Mouse (Mus musculus) forebrain, embryonic 10.5 days (tissue): Measurements from ENCODE around the gene Fam20c. TPM values are rescaled to one million over a fixed set of nuclear protein-coding genes. Genes with fewer than 3 reads are reported as not detected.

Experiments used
- DNase-seq: peaks from one replicate; pipeline ENCODE4 v3.0.0-alpha.2; 2017; ENCODE audit warnings: low spot score; ENCODE audit errors: extremely low spot score
- H3K27ac ChIP-seq: fragments of 300-500 bp; sonication (generic); 2 replicates; pipeline ENCODE4 v1.5.1; 2016; ENCODE audit warnings: mild to moderate bottlenecking
- H3K27me3 ChIP-seq: fragments of 300-500 bp; sonication (generic); 2 replicates; pipeline ENCODE4 v1.6.1; 2016; ENCODE audit warnings: mild to moderate bottlenecking; ENCODE audit not compliant: poor library complexity, severe bottlenecking
- H3K36me3 ChIP-seq: fragments of 300-500 bp; sonication (generic); replicated peaks from 2 replicates; pipeline ENCODE4 v1.6.1; 2016; ENCODE audit warnings: mild to moderate bottlenecking, moderate library complexity
- H3K4me1 ChIP-seq: fragments of 300-500 bp; sonication (generic); 2 replicates; pipeline ENCODE4 v1.6.1; 2016
- H3K4me3 ChIP-seq: fragments of 300-500 bp; sonication (generic); 2 replicates; pipeline ENCODE4 v1.5.1; 2016; ENCODE audit warnings: mild to moderate bottlenecking, moderate library complexity
- H3K9me3 ChIP-seq: fragments of 300-500 bp; sonication (generic); 2 replicates; pipeline ENCODE4 v1.6.1; 2016; ENCODE audit warnings: mild to moderate bottlenecking, moderate library complexity
- WGBS: fragments of 180-500 bp; shearing (Covaris S2); methylation state at CpG from one replicate; pipeline ENCODE4 v1.1.7; 2016; 5-methylcytosine and 5-hydroxymethylcytosine counted together
- polyA plus RNA-seq: library from polyadenylated mRNA; unstranded; fragments of >200 nt; fragmentation: Nextera tagmentation; extraction: Ambion mirVana; gene quantifications from 2 replicates; pipeline ENCODE4 v1.2.1, GENCODE M21; 2016

Gene Fam20c
- polyA plus RNA-seq, 1 experiment from 2014 or later: 4.5 TPM

DNA sequence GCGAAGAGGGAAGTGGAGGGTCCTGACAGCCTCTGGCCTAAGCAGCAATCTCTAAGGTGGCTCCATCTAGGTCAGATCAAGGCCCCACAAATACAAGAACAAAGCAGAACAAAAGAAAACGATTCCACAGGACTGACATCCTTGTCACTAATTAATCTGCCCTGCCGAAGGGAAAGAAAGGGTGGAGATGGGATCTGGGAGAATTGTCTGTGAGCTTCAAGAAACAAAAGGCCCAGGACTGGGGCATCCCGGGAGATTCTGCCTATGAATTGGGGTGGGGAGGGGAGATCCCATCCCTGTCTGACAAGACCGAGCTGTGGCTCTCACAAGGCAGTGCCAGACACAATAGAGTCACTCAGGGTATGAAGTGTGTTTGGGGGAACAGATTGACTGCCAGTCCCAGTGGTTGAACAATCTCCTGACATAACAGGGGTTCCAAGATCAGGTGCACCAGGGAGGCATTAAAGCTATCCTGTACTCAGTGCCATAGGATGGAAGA lies 7.6 kb downstream of the Fam20c start:
- no peak for DNase-seq
- Histone ChIP-seq H3K9me3 (no peaks in the 10 kb centered on the region), H3K4me3 (no peak overlapping the region), H3K27me3 (peaks cover 17% of the 10 kb centered on the region), H3K27ac (peak overlapping the region; percentile 48; the same call in 1 of the 2 replicates), H3K36me3 (peaks cover 4% of the 10 kb centered on the region; the same call in 1 of the 2 replicates), H3K4me1 (peaks cover 26% of the 10 kb centered on the region)
- 34% methylated on average over 5 of the region's 5 CpGs for WGBS

DNA sequence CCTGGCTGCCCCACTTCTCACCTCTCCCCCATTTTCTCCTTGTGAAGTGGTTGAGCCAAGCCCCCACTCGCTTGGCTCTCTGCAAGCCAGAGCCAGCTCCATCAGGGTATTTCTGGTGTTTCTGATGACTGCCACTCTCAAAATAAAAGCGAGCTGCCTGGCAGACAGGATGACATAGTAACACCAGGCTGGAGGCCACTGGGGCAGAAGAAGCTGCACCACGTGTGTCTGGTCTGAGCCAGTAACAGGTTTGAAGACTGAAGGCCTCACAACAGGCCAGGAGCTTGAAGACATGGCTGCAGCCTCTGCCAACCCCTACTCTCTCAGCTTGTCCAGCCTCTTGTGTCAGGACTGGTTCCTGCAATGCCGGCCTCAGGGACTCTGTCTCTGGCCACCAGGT lies 8.0 kb downstream of the Fam20c start:
- no peaks in the 10 kb centered on the region for H3K9me3 ChIP-seq
- H3K27ac ChIP-seq: peak overlapping the region; percentile 48; the same call in 1 of the 2 replicates
- 81% methylated on average over 4 of the region's 4 CpGs for WGBS

DNA sequence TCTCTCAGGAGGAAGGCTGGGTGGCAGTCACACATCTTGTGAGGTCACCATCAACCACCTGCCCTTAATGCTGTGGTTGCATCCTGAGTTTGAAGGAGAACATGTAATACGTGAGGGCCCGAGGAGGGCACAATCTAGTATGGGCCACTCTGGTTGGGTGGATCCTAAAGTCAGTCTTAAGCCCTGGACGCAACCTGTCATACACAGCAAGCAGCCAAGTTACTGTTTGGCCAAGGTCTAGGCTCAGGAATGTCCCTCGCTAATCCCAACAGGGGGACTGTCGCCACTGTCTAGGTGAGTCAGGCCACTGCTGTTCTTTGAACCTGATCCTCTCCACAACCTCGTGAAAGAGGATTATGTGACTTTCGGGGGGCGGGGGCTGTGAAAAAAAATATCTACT lies 10.3 kb downstream of the Fam20c start:
- 85% methylated on average over 8 of the region's 8 CpGs for WGBS
- H3K27ac ChIP-seq: no peak overlapping the region
- no peaks in the 10 kb centered on the region for H3K27me3 ChIP-seq
- no peak for DNase-seq
- no peaks in the 10 kb centered on the region for H3K9me3 ChIP-seq
- peaks cover 12% of the 10 kb centered on the region; the same call in 1 of the 2 replicates for H3K36me3 ChIP-seq
- no peak overlapping the region for H3K4me3 ChIP-seq
- peaks cover 20% of the 10 kb centered on the region for H3K4me1 ChIP-seq

More for the DNA sequence above, 8.0 kb downstream of the Fam20c start:
- DNase-seq: no peak
- Histone ChIP-seq H3K27me3 (peaks cover 12% of the 10 kb centered on the region), H3K4me3 (no peak overlapping the region), H3K4me1 (peaks cover 21% of the 10 kb centered on the region), H3K36me3 (peaks cover 9% of the 10 kb centered on the region; the same call in 1 of the 2 replicates)

DNA sequence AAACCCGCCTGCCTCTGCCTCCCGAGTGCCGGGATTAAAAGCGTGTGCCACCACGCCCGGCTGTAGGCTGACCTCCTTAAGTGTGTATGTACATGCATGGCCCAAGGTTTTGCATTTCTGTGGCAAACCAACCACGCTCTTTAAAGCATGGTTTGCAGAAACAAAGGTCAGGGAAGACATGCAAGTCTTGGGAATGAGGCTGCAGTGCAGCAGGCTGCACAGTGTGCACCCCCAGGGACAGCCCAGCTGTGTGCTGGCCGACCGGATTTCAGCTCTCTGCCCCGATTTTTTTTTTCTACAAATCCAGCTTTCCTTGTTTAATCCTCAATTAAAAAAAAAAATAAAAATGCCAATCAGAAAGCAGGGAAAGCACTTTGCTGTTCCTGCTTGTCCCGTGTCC lies 13.3 kb downstream of the Fam20c start:
- H3K27ac ChIP-seq: no peak overlapping the region

DNA sequence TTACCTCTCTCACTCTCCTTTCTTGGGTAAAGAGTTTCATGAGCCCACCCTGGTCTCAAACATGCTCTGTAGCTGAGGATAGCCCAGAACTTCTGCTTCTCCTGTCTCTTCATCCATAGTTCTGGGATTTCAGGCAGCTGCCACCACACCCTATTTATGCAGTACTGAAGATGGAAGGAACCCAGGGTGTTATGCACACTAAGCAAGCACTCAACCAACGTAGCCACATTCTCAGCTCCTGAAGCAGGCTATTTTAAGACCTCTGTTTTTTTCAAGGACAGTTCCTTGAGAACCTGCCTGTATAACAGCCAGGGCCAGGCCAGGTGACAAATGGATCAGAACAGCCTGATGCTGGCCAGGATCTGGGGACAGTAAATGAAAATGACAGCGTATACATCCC lies 14.4 kb downstream of the Fam20c start:
- H3K4me1 ChIP-seq: peaks cover 7% of the 10 kb centered on the region
- peaks cover 12% of the 10 kb centered on the region; the same call in 1 of the 2 replicates for H3K36me3 ChIP-seq
- no peaks in the 10 kb centered on the region for H3K9me3 ChIP-seq
- no peaks in the 10 kb centered on the region for H3K27me3 ChIP-seq
- 89% methylated on average over 2 of the region's 2 CpGs for WGBS
- no peak overlapping the region for H3K4me3 ChIP-seq
- no peak for DNase-seq
- H3K27ac ChIP-seq: no peak overlapping the region

More for the DNA sequence above, 13.3 kb downstream of the Fam20c start:
- Histone ChIP-seq H3K9me3 (no peaks in the 10 kb centered on the region), H3K4me1 (no peaks in the 10 kb centered on the region), H3K27me3 (no peaks in the 10 kb centered on the region), H3K36me3 (peaks cover 12% of the 10 kb centered on the region; the same call in 1 of the 2 replicates), H3K4me3 (no peak overlapping the region)
- no peak for DNase-seq
- 91% methylated on average over 11 of the region's 11 CpGs for WGBS

DNA sequence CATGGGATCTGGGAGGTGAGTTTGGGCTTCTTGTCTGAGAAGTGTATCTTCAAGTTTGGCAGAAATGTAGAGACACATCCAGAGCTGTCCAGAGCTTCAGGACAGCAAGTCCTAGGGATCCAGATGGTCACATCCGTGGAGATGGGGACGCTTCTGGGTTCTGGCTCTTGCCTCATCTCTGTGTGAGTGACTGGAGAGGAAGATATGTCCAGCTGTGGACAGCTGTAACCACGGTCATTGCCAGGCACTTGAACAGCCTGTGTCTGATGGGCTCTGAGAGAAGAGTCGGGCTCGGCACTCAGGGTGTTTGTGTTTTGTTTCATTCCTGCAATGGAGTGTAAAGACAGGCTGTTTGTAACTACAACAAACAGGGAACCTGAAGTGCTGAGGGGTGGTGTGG lies 14.8 kb downstream of the Fam20c start:
- Histone ChIP-seq H3K4me1 (peaks cover 7% of the 10 kb centered on the region), H3K4me3 (no peak overlapping the region), H3K36me3 (peaks cover 12% of the 10 kb centered on the region; the same call in 1 of the 2 replicates), H3K27ac (no peak overlapping the region), H3K27me3 (no peaks in the 10 kb centered on the region), H3K9me3 (no peaks in the 10 kb centered on the region)
- WGBS: 92% methylated on average over 5 of the region's 5 CpGs
- no peak for DNase-seq

DNA sequence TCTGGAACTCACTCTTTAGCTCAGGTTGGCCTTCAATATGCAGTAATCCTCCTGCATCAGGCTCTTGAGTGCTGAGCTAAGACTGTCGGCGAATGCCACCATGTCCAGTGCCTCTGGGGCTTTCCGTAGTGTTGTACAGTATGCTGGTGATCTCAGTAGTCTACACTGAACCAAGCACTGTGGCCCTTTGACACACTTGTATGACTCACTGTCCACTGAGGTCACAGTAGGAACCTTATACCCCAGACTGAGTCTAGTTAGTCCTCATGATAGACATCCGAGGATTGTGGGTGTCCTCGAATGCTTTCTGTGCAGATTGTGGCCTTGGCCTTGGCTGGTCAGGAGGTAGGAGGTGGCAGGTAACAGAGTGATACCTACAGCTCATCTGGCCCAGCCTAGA lies 20.8 kb downstream of the Fam20c start:
- no peak overlapping the region for H3K4me3 ChIP-seq
- WGBS: 95% methylated on average over 5 of the region's 5 CpGs
- no peak for DNase-seq
- no peaks in the 10 kb centered on the region for H3K27me3 ChIP-seq
- H3K36me3 ChIP-seq: no peaks in the 10 kb centered on the region; the same call in 1 of the 2 replicates
- H3K9me3 ChIP-seq: no peaks in the 10 kb centered on the region
- peaks cover 18% of the 10 kb centered on the region for H3K4me1 ChIP-seq
- H3K27ac ChIP-seq: no peak overlapping the region

DNA sequence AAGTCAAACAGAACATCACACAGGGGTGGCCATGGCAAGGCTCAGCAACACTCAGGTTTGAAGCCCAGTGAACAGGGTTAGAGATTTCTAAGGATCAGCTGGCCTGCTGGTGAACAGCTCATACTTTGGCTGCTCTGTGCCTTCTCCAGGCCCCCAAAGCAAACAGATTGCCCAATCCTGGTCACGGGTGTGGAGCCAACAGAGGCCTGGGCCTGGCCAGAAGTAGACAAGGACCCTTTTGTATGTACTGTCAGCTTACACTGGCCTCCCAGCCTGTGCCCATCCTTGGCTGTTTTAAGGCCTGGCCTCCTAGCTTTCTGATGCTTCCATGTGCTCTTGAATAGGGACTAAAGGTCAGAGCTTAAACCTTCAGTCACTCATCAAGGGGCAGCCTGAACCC lies 22.0 kb downstream of the Fam20c start:
- Histone ChIP-seq H3K36me3 (no peaks in the 10 kb centered on the region; the same call in 1 of the 2 replicates), H3K4me1 (peaks cover 18% of the 10 kb centered on the region), H3K4me3 (no peak overlapping the region), H3K27ac (no peak overlapping the region), H3K27me3 (no peaks in the 10 kb centered on the region), H3K9me3 (no peaks in the 10 kb centered on the region)
- DNase-seq: no peak
- 48% methylated on average over 1 of the region's 1 CpGs for WGBS

DNA sequence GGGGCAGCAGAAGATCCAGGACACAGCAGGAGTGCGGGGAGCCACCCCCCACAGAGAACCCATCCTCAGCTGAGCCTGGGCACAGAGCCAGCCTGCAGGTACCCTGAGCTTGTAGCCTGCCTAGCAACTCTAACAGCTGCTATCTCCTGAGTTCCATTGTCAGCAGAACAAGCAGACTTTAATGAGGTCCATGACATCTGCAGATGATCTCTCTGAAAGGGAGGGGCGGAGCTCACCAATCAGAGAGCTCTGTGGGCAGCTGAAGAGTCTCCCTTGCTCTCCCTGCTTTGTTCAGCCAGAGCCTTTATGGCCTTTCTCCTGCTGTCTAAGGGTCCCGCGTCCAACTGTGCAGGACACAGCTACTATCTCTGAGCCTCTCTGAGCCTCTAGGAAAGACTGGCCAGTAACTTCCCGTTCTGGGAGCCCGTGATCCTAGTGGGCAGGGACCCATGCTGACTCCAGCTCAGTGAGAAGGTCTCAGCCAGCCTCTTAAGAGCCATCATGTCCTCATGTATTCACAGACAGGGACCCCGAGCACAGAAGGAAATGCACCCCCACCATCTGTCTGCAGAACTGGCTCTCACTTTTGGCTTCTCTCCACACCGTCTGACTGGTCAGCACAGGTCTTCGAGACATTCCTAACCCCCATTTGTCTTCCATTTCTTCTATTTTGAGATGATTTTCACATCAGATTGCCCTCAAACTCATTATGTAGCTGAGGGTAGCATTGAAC lies 24.6 kb downstream of the Fam20c start:
- DNase-seq: no peak
- Histone ChIP-seq H3K27me3 (no peaks in the 10 kb centered on the region), H3K9me3 (no peaks in the 10 kb centered on the region), H3K36me3 (no peaks in the 10 kb centered on the region), H3K4me1 (peaks cover 12% of the 10 kb centered on the region), H3K4me3 (no peak overlapping the region), H3K27ac (peak overlapping the region; percentile 73)
- 62% methylated on average over 9 of the region's 9 CpGs for WGBS

DNA sequence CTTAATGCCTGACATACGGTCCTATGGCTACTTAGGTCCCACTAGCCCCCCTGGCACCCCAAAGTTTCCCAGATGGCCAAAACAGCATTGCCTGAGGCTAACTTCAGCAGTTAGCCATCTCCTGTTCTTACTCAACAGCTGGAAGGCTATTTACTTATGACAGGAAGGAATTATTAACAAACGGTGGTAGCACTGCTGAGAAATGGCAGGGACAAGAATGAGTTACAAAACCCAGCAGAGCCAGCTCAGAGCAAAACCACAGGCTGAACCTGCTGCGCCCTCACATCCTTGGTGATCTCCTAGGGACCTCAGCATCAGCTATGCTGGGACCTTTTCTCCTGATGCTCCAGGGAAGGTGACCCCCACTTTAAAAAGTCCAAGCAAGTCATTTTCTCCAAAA lies 25.3 kb downstream of the Fam20c start:
- WGBS: 78% methylated on average over 3 of the region's 3 CpGs

DNA sequence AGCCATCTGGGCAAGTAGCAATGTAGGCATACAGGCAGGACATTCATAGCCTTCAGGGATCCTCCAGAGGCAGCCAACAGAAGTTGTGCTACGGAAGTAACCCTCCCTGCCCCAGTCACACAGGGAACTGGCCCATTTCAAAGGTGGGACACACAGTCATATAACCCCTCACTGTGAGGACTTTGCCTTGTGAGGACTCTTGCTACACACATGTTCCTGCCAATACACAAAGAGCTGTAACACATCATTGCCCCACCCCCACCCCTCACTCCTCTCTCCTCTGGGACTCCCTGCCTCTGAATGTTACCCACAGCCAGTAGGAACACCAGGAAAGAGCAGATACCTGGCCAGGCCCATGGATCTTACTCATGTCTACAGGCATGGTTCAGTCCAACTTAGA lies 28.4 kb downstream of the Fam20c start:
- no peak overlapping the region for H3K4me3 ChIP-seq
- no peaks in the 10 kb centered on the region for H3K36me3 ChIP-seq
- no peaks in the 10 kb centered on the region for H3K9me3 ChIP-seq
- WGBS: 86% methylated on average over 1 of the region's 1 CpGs
- H3K27ac ChIP-seq: no peak overlapping the region
- peaks cover 12% of the 10 kb centered on the region for H3K4me1 ChIP-seq
- no peak for DNase-seq
- H3K27me3 ChIP-seq: no peaks in the 10 kb centered on the region

More for the DNA sequence above, 25.3 kb downstream of the Fam20c start:
- Histone ChIP-seq H3K36me3 (no peaks in the 10 kb centered on the region), H3K27me3 (no peaks in the 10 kb centered on the region), H3K27ac (peak overlapping the region; percentile 73; the same call in 1 of the 2 replicates), H3K4me1 (peaks cover 12% of the 10 kb centered on the region), H3K9me3 (no peaks in the 10 kb centered on the region), H3K4me3 (no peak overlapping the region)
- DNase-seq: no peak

DNA sequence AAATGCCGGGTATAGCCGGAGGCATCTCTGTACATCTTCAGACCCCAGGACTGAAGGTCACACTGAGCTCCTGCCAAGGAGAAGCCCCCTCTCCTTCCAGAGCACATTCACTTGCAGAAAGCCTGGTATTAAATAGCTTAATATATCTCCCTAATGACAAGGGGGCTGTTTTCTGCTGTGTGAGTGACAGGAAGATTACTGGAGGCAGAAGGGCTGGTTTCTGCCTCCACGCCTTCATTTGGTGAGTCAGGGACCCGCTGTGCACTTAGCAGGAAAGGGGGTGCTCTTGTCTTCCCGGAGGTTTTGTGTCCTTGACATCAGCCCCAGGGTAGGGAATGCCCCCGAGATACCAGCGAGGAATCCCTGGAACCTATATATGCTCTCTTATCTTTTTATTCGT lies 28.9 kb downstream of the Fam20c start:
- 88% methylated on average over 8 of the region's 8 CpGs for WGBS
- H3K4me3 ChIP-seq: no peak overlapping the region
- no peak for DNase-seq
- no peak overlapping the region for H3K27ac ChIP-seq
- no peaks in the 10 kb centered on the region for H3K36me3 ChIP-seq
- H3K4me1 ChIP-seq: peaks cover 12% of the 10 kb centered on the region
- H3K27me3 ChIP-seq: no peaks in the 10 kb centered on the region
- no peaks in the 10 kb centered on the region for H3K9me3 ChIP-seq

DNA sequence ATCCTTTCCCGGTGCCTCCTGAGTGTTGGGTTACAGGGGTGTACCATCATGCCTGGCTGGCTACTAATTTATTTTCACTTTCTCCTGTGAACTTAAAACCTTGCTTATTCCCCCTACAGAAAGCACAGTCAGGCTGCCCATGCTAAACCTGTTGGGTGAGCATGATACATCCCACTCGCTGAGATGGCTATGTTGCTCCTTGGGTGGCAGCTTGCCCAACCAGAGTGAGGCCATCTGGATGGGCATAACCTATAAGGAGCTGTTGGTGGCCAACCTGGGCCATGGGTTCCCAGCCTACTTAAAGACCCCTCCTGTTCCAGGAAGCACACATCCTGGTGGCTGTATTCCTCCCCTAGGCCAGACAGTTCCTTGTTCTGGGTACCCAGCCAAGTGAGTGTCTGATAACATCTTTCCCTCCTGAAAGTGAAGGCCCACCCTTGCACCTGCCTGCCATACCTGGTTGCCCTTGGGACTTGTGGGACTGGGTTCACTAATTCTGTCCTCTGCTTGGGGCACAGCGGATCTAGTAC lies 31.7 kb downstream of the Fam20c start:
- 94% methylated on average over 3 of the region's 3 CpGs for WGBS

More for the DNA sequence above, 31.7 kb downstream of the Fam20c start:
- no peaks in the 10 kb centered on the region for H3K36me3 ChIP-seq
- no peak for DNase-seq
- H3K4me1 ChIP-seq: peaks cover 8% of the 10 kb centered on the region
- no peak overlapping the region for H3K27ac ChIP-seq
- H3K27me3 ChIP-seq: no peaks in the 10 kb centered on the region
- no peak overlapping the region for H3K4me3 ChIP-seq
- no peaks in the 10 kb centered on the region for H3K9me3 ChIP-seq
